Mouse (Mus musculus) ES-Bruce4 (cell line): ENCODE data around the gene Gjc1. TPM values are rescaled to one million over a fixed set of nuclear protein-coding genes. Genes with fewer than 3 reads are reported as not detected.

Source experiments
- H3K27ac ChIP-seq: 2 replicates; pipeline ENCODE4 v1.5.1; 2012; ENCODE audit warnings: low read length, inconsistent platforms; ENCODE audit not compliant: insufficient read depth
- H3K27me3 ChIP-seq: 2 replicates; pipeline ENCODE4 v1.6.1; 2012; ENCODE audit warnings: mild to moderate bottlenecking, low read length, inconsistent platforms; ENCODE audit not compliant: control insufficient read depth, poor library complexity, insufficient read depth, severe bottlenecking
- H3K36me3 ChIP-seq: 2 replicates; pipeline ENCODE4 v1.6.1; 2012; ENCODE audit warnings: inconsistent platforms, mild to moderate bottlenecking, low read length, moderate library complexity; ENCODE audit not compliant: control insufficient read depth, poor library complexity, insufficient read depth, severe bottlenecking
- H3K4me1 ChIP-seq: one replicate; pipeline ENCODE4 v1.8.1; 2011; ENCODE audit warnings: low read length; ENCODE audit not compliant: control insufficient read depth, insufficient read depth
- H3K4me3 ChIP-seq: 2 replicates; pipeline ENCODE4 v1.5.1; 2011; ENCODE audit warnings: low read depth, mild to moderate bottlenecking, low read length
- H3K9ac ChIP-seq: 2 replicates; pipeline ENCODE4 v1.6.1; 2012; ENCODE audit warnings: low read depth, mild to moderate bottlenecking, inconsistent platforms; ENCODE audit not compliant: poor library complexity, severe bottlenecking
- H3K9me3 ChIP-seq: replicated peaks from 2 replicates; pipeline ENCODE4 v1.6.1; 2012; ENCODE audit warnings: mild to moderate bottlenecking, low read length, inconsistent platforms; ENCODE audit not compliant: control insufficient read depth, poor library complexity, insufficient read depth, severe bottlenecking
- CTCF ChIP-seq: IDR thresholded peaks from one replicate; pipeline ENCODE4 v1.8.1; 2011; ENCODE audit warnings: low read depth, low read length
- EP300 ChIP-seq: IDR thresholded peaks from 2 replicates; pipeline ENCODE4 v1.6.1; 2011; ENCODE audit warnings: low read depth, low read length; ENCODE audit not compliant: insufficient read depth
- POLR2A ChIP-seq: IDR thresholded peaks from one replicate; pipeline ENCODE4 v1.8.1; 2011; ENCODE audit warnings: low read length; ENCODE audit not compliant: insufficient read depth
- polyA plus RNA-seq: library from polyadenylated mRNA; stranded (reverse); fragments of >200 nt; gene quantifications from 2 replicates; pipeline ENCODE4 v1.2.4, GENCODE M21; 2011; ENCODE audit warnings: low read depth; ENCODE audit not compliant: missing spikeins, insufficient read depth, insufficient read length

Gjc1 gene
- polyA plus RNA-seq, 1 experiment, result 71.0 TPM

DNA sequence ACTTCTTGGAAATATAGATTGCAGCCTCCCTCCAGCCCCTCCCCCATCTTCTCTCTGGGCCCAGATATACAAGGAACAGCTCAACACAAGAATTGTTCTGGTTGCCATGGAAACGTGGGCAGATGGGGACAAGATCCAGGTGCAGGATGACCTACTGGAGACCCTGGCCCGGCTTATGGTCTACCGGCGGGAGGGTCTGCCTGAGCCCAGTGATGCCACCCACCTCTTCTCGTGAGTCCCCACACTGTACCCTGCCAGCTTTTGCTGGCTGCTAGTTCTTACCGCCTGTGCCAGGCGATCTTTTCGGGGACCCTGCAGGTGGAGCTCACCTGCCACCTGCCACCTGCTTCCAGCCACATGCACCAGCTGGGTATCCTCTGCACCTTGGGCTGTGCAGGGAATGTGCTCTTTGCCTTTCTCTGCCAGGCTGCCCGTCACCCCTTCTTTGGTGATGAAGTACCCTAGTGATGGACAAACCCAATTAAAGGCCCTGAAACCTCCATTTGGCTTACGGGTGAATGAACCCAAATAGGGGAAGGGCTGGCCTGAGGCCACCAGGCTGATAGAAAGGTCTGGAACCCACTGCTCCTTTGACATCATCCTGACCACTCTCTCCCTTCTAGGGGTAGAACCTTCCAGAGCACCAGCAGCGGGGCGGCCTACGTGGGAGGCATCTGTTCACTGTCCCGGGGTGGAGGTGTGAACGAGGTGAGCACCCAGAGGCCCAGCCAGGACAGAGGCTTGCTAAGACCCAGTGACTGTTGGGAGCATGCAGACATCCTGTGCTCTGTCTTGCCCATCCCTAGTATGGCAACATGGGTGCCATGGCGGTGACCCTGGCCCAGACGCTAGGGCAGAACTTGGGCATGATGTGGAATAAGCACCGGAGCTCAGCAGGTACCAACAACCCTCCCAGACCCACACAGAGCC, 46.5 kb downstream of the Gjc1 start:
- no peaks in the 10 kb centered on the region for H3K36me3 ChIP-seq
- TF ChIP-seq EP300 (no peak), CTCF (no peak), POLR2A (no peak)
- no peaks in the 10 kb centered on the region for H3K9me3 ChIP-seq
- no peaks in the 10 kb centered on the region for H3K27me3 ChIP-seq
- H3K9ac ChIP-seq, result no peak overlapping the region
- H3K4me1 ChIP-seq, result peaks cover 2% of the 10 kb centered on the region
- H3K4me3 ChIP-seq, result no peak overlapping the region
- no peak overlapping the region for H3K27ac ChIP-seq

GRCm38 (mm10) chr11:102771916-102772714, 47.4 kb downstream of the Gjc1 start:
- Histone ChIP-seq H3K36me3 (no peaks in the 10 kb centered on the region), H3K4me1 (peaks cover 2% of the 10 kb centered on the region), H3K4me3 (no peak overlapping the region), H3K9me3 (no peaks in the 10 kb centered on the region), H3K27ac (no peak overlapping the region), H3K27me3 (no peaks in the 10 kb centered on the region), H3K9ac (no peak overlapping the region)
- no peak for TF ChIP-seq EP300
- no peak for TF ChIP-seq CTCF
- no peak for TF ChIP-seq POLR2A

DNA sequence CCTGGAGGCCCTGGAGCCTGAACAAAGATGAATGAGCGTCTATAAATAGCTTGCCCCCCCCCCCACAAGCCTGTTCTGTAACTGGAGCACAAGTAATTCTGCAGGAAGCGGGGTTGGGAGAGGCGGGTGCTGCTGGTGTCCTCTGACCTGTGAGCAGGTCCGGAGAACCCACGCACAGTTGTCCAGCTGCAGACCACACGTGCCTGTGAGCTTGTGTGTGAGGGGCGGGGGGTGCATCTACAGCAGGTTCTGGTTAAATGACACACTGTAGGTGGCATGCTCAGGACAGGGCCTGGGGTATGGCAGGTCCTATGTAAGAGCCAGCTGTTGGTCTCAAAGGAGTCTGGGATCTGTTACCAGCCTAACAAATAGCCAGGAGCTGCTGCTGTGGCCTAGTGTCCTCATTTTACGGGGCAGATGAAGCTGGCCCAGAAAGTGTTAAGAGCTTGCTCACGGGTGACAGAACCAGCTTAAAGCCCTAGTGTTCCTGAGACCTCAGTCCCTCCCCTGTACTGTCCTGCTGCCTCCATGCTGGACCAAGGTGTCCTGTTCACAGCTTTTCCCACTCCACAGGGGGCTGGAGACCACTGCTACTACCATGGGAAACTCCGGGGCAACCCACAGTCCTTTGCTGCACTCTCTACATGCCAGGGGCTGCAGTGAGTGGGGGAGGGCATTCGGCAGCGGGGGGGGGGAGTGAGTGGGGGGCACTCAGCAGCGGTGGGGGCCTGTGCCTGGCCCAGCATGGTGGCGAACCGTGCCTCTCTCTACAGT, 48.7 kb downstream of the Gjc1 start:
- TF ChIP-seq CTCF (no peak), POLR2A (no peak), EP300 (no peak)
- Histone ChIP-seq H3K4me1 (peaks cover 2% of the 10 kb centered on the region), H3K9ac (no peak overlapping the region), H3K27ac (no peak overlapping the region), H3K9me3 (no peaks in the 10 kb centered on the region), H3K4me3 (no peak overlapping the region), H3K36me3 (no peaks in the 10 kb centered on the region), H3K27me3 (no peaks in the 10 kb centered on the region)

GRCm38 (mm10) chr11:102769993-102770661, 49.4 kb downstream of the Gjc1 start:
- Histone ChIP-seq H3K36me3 (no peaks in the 10 kb centered on the region), H3K9ac (no peak overlapping the region), H3K9me3 (no peaks in the 10 kb centered on the region), H3K4me1 (peaks cover 2% of the 10 kb centered on the region), H3K27me3 (no peaks in the 10 kb centered on the region), H3K4me3 (no peak overlapping the region), H3K27ac (no peak overlapping the region)
- TF ChIP-seq POLR2A, result no peak
- TF ChIP-seq EP300, result no peak
- no peak for TF ChIP-seq CTCF

DNA sequence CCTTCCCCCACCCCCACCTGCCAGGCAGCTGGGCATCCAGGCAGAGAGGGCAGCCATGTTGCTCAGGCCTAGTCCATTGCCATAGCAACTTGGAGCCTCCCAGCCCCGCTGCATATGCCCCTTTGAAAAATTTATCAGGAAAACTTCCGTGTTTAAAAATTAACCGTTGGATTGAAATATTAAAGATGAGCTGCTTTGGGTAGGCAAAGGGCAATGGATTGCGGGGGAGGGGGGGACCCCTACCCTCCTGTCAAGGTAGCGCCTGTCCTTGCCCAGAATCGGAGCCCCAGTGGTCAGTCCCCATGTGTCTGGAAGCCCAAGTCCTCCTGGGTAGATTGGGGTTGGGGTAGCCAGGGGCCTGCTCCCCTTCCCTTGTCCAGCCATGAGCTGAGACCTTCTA, 50.4 kb downstream of the Gjc1 start:
- Histone ChIP-seq H3K9me3 (no peaks in the 10 kb centered on the region), H3K4me1 (peaks cover 2% of the 10 kb centered on the region), H3K27ac (no peak overlapping the region), H3K36me3 (no peaks in the 10 kb centered on the region), H3K27me3 (no peaks in the 10 kb centered on the region), H3K4me3 (no peak overlapping the region), H3K9ac (no peak overlapping the region)
- no peak for TF ChIP-seq POLR2A
- TF ChIP-seq CTCF, result no peak
- no peak for TF ChIP-seq EP300
